Mouse (Mus musculus) kidney, postnatal 0 days (tissue): ENCODE data around the gene Spon1. TPM values are rescaled to one million over a fixed set of nuclear protein-coding genes. Genes with fewer than 3 reads are reported as not detected.

Experiments used
- ATAC-seq: fragments of 200-750 bp; cut with Nextera tagmentation; replicated peaks from 2 replicates; pipeline ENCODE4 v1.8.0; 2017; ENCODE audit warnings: low read depth, moderate number of reproducible peaks, moderate TSS enrichment, moderate library complexity; ENCODE audit not compliant: low FRiP score
- DNase-seq: peaks from one replicate; pipeline ENCODE4 v3.0.0-alpha.2; 2016; ENCODE audit warnings: low spot score
- H3K27ac ChIP-seq: fragments of 300-500 bp; sonication (generic); 2 replicates; pipeline ENCODE4 v1.5.1; 2014; ENCODE audit warnings: mild to moderate bottlenecking
- H3K27me3 ChIP-seq: fragments of 300-500 bp; sonication (generic); 2 replicates; pipeline ENCODE4 v1.6.1; 2014; ENCODE audit warnings: low read length, mixed read lengths; ENCODE audit not compliant: insufficient read depth
- H3K36me3 ChIP-seq: fragments of 300-500 bp; sonication (generic); 2 replicates; pipeline ENCODE4 v1.6.1; 2014; ENCODE audit warnings: low read length, mixed read lengths; ENCODE audit not compliant: insufficient read depth
- H3K4me1 ChIP-seq: fragments of 300-500 bp; sonication (generic); replicated peaks from 2 replicates; pipeline ENCODE4 v1.6.1; 2014; ENCODE audit warnings: antibody characterized with exemption, low read length, mixed read lengths; ENCODE audit not compliant: insufficient read depth
- H3K4me2 ChIP-seq: fragments of 300-500 bp; sonication (generic); 2 replicates; pipeline ENCODE4 v1.6.1; 2014; ENCODE audit warnings: mild to moderate bottlenecking, low read length, moderate library complexity, mixed read lengths
- H3K4me3 ChIP-seq: fragments of 300-500 bp; sonication (generic); replicated peaks from 2 replicates; pipeline ENCODE4 v1.5.1; 2014; ENCODE audit warnings: low read depth, low read length
- H3K9ac ChIP-seq: fragments of 300-500 bp; sonication (generic); 2 replicates; pipeline ENCODE4 v1.6.1; 2014; ENCODE audit warnings: low read depth, low read length
- H3K9me3 ChIP-seq: fragments of 300-500 bp; sonication (generic); replicated peaks from 2 replicates; pipeline ENCODE4 v1.6.1; 2016; ENCODE audit warnings: low read length, inconsistent platforms, mixed read lengths
- CTCF ChIP-seq: IDR thresholded peaks from 2 replicates; pipeline ENCODE4 v1.5.1; 2016; ENCODE audit warnings: antibody characterized with exemption, low read depth, mild to moderate bottlenecking, moderate library complexity
- WGBS: fragments of 180-500 bp; shearing (Covaris S2); extraction: QIAGEN DNeasy Blood & Tissue Kit; methylation state at CpG from one replicate; pipeline ENCODE4 v1.1.7; 2014; 5-methylcytosine and 5-hydroxymethylcytosine counted together
- polyA plus RNA-seq: library from polyadenylated mRNA; unstranded; fragments of >200 nt; fragmentation: Nextera tagmentation; extraction: Ambion mirVana; gene quantifications from 2 replicates; pipeline ENCODE4 v1.2.1, GENCODE M21; 2015

The Spon1 gene
- polyA plus RNA-seq, 1 experiment from 2014 or later, result 12.1 TPM

GRCm38 (mm10) chr7:114080250-114080649 is 314.5 kb downstream of the Spon1 start:
- H3K27ac ChIP-seq, result no peak overlapping the region
- no peak for TF ChIP-seq CTCF

GRCm38 (mm10) chr7:114081633-114082420 is 316.0 kb downstream of the Spon1 start:
- ATAC-seq (no peak), DNase-seq (no peak)
- 66% methylated on average over 21 of the region's 21 CpGs for WGBS
- no peak for TF ChIP-seq CTCF
- Histone ChIP-seq H3K36me3 (no peaks in the 10 kb centered on the region), H3K4me1 (peaks cover 2% of the 10 kb centered on the region; the same call in 1 of the 2 replicates), H3K4me2 (no peak overlapping the region), H3K27ac (no peak overlapping the region), H3K27me3 (no peaks in the 10 kb centered on the region), H3K9ac (no peak overlapping the region), H3K4me3 (no peak overlapping the region), H3K9me3 (no peaks in the 10 kb centered on the region)

More at GRCm38 (mm10) chr7:114080250-114080649, 314.5 kb downstream of the Spon1 start:
- H3K9me3 ChIP-seq, result no peaks in the 10 kb centered on the region
- H3K36me3 ChIP-seq, result no peaks in the 10 kb centered on the region
- ATAC-seq, result no peak
- H3K9ac ChIP-seq, result no peak overlapping the region
- H3K4me1 ChIP-seq, result 0 out of 2 replicates have a peak, but pooled peaks cover 2% of the 10 kb centered on the region
- no peaks in the 10 kb centered on the region for H3K27me3 ChIP-seq
- 94% methylated on average over 5 of the region's 5 CpGs for WGBS
- DNase-seq, result no peak
- no peak overlapping the region for H3K4me2 ChIP-seq
- H3K4me3 ChIP-seq, result no peak overlapping the region

- no peak for TF ChIP-seq CTCF
- peaks cover 8% of the 10 kb centered on the region; the same call in 1 of the 2 replicates for H3K4me1 ChIP-seq
- no peak for DNase-seq
- H3K36me3 ChIP-seq, result no peaks in the 10 kb centered on the region
- no peak overlapping the region for H3K4me3 ChIP-seq
- H3K27me3 ChIP-seq, result no peaks in the 10 kb centered on the region
- no peak overlapping the region for H3K9ac ChIP-seq
- 86% methylated on average over 2 of the region's 2 CpGs for WGBS
- H3K27ac ChIP-seq, result no peak overlapping the region
- ATAC-seq, result 0 out of 2 replicates have a peak, but pooled peaks have one; percentile 59
- no peak overlapping the region for H3K4me2 ChIP-seq
- H3K9me3 ChIP-seq, result no peaks in the 10 kb centered on the region
These were observed 317.3 kb downstream of the Spon1 start for GRCm38 (mm10) chr7:114083088-114083487.

- WGBS, result 54% methylated on average over 3 of the region's 3 CpGs
These were observed 318.0 kb downstream of the Spon1 start for GRCm38 (mm10) chr7:114083760-114084159.

GRCm38 (mm10) chr7:114086021-114086710 is 320.4 kb downstream of the Spon1 start:
- no peaks in the 10 kb centered on the region for H3K36me3 ChIP-seq
- H3K27me3 ChIP-seq, result no peaks in the 10 kb centered on the region
- TF ChIP-seq CTCF, result no peak
- no peak for ATAC-seq
- 48% methylated on average over 6 of the region's 6 CpGs for WGBS
- no peak overlapping the region for H3K4me3 ChIP-seq
- H3K9ac ChIP-seq, result no peak overlapping the region
- H3K9me3 ChIP-seq, result no peaks in the 10 kb centered on the region
- peaks cover 8% of the 10 kb centered on the region; the same call in 1 of the 2 replicates for H3K4me1 ChIP-seq
- peak overlapping the region; percentile 20; the same call in 1 of the 2 replicates for H3K27ac ChIP-seq
- H3K4me2 ChIP-seq, result no peak overlapping the region
- no peak for DNase-seq

More at GRCm38 (mm10) chr7:114083760-114084159, 318.0 kb downstream of the Spon1 start:
- no peak for TF ChIP-seq CTCF
- no peak for DNase-seq
- no peaks in the 10 kb centered on the region for H3K36me3 ChIP-seq
- H3K9me3 ChIP-seq, result no peaks in the 10 kb centered on the region
- H3K4me1 ChIP-seq, result peaks cover 8% of the 10 kb centered on the region; the same call in 1 of the 2 replicates
- no peak overlapping the region for H3K4me2 ChIP-seq
- H3K4me3 ChIP-seq, result no peak overlapping the region
- H3K9ac ChIP-seq, result no peak overlapping the region
- no peak for ATAC-seq
- no peaks in the 10 kb centered on the region for H3K27me3 ChIP-seq
- no peak overlapping the region for H3K27ac ChIP-seq

- Histone ChIP-seq H3K9me3 (no peaks in the 10 kb centered on the region), H3K27me3 (no peaks in the 10 kb centered on the region), H3K36me3 (no peaks in the 10 kb centered on the region), H3K4me3 (no peak overlapping the region), H3K4me2 (0 out of 2 replicates have a peak overlapping the region, but pooled peaks have one; percentile 3), H3K9ac (no peak overlapping the region), H3K4me1 (peaks cover 8% of the 10 kb centered on the region; the same call in 1 of the 2 replicates), H3K27ac (no peak overlapping the region)
- ATAC-seq (no peak), DNase-seq (no peak)
- no peak for TF ChIP-seq CTCF
- whole genome bisulfite sequencing, result 36% methylated on average over 6 of the region's 6 CpGs
These were observed 321.5 kb downstream of the Spon1 start for GRCm38 (mm10) chr7:114087341-114087740.
